Mouse (Mus musculus): ENCODE measurements around the gene Pla2g1b.
"Not testable (repeated sequence)": the region's sequence is repeated elsewhere in the genome, so short reads cannot be mapped to it uniquely, and the experiment has no call there.

The Pla2g1b gene

DNA sequence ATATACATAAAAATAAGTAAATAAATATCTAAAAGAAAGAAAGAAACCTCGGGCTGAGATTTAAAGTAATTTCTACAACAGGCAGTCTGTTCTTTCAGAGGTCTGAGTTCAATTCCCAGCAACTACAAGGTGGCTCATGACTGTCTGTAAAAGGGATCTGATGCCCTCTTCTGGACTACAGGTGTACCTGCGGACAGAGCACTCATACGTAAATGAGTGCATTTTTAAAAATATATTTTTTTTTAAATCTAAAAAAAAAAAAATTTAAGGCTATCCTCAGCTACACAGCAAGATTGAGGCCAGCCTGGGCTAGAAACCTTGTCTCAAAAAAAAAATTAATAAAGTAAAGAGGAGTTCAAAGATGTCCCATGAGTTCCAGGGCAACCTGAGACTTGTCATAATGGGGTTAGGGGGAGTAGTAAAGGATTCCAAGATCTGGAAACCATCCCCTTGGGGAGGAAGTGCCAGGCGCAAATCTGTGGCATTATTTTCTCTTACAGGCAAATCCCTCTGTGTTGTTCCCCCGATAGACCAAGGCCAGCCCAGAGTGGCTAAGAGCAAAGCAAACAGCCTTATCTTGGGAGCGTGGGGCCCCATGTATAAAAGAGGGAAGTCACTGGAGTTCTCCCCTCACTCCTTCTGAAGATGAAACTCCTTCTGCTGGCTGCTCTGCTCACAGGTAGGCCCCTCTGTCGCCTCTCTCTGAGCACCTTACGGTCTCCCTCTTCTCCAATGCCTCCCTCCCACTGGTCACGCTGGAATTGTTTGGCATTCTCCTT lies at the start of gene Pla2g1b:
Gene Pla2g1b (plus strand): TSS at position 621 of the 779 bp plus-strand sequence.
- ATAC-seq (ENCODE audit: low TSS enrichment) = no peak

- no peak for ATAC-seq (ENCODE audit: low TSS enrichment)
These were observed 37.2 kb upstream of the Pla2g1b start for GRCm38 (mm10) chr5:115428831-115429358.

DNA sequence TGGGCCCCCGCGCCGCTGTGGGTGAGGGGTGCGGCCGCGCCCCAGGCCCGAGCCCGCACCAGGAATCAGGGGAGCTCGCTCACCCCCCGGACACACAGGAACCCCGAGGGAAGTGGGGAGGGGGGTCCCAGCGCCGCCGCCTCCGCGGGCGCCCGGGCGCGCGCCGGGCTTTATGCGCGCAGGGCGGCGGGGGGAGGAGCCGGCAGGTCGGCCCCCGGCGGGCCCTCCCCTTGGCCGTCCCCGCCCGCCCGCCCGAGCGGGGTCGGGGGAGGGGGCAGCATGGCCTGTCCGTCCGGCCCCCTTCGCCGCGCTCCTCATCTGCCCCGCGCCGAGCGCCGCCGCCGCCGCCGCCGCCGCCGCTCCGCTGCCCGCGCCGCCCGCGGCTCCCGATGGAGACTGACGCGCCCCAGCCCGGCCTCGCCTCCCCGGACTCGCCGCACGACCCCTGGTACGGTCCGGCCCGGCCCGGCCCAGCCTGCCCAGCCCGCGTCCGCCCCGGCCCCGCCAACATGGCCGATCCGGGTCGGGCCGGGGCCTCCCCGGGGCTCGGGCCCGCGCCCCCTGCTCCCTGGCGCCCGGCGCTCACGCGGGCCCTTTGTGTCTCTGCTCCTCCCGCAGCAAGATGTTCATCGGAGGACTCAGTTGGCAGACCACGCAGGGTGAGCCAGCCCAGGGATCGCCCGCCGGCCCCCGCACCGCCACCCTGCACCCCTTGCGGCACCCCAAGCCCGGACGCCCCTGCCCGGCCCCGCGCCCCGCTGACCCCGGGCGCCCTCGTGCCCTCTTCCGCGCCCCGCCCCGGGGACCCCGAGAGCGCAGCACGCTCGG lies 36.5 kb upstream of the Pla2g1b start, which contains the start of gene Msi1:
Gene Msi1 (plus strand): TSS at position 241 of the 828 bp plus-strand sequence.
- ATAC-seq (ENCODE audit: low TSS enrichment) = peak; percentile 18; the same call in 1 of the 2 replicates

- ATAC-seq (ENCODE audit: low TSS enrichment) = no peak
These were observed 35.7 kb upstream of the Pla2g1b start for GRCm38 (mm10) chr5:115430187-115430960.

DNA sequence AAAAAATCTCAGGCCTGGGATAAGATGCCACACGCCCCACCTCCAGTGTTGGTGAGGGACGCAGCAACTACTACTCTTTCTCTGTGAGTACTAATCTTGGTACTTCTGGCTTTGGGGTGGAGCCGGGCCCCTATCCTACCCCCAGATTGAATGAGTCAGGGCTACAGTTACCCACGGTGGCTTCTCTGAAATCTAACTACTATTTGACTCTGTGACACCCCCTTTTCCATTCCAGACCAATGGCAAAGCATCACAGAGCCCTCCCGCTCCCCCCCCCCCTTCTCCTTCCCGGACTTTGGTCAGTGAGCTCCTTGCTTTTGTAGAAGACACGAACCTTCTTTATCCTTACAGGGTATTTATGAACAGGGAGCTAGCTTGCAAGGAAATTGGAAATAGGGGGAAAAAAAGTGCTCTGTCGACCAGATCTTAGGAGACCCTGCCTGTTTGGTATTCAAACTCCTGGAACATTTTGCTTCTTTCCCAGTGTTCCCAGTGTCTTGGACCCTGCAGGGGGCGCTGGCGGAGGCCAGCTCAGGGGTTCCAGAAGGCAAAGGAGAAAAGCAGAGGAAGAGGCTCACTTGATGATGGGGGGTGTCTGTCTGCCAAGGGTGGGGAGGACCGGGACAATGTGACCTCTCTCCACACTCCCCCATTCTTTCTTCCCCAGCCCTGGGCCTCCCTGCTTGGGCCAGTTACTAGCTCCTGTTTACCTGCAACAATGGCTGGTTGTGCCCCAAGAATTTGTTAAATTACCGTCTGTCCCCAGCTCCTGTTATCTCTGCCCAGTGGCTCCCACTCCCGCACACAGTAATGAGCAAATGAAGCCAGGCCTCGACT lies 34.8 kb upstream of the Pla2g1b start:
- ATAC-seq (ENCODE audit: low TSS enrichment) = no peak

- no peak for ATAC-seq (ENCODE audit: low TSS enrichment)
These were observed 34.2 kb upstream of the Pla2g1b start for GRCm38 (mm10) chr5:115431898-115432259.

- no peak for ATAC-seq (ENCODE audit: low TSS enrichment)
These were observed 33.7 kb upstream of the Pla2g1b start for GRCm38 (mm10) chr5:115432395-115432794.

DNA sequence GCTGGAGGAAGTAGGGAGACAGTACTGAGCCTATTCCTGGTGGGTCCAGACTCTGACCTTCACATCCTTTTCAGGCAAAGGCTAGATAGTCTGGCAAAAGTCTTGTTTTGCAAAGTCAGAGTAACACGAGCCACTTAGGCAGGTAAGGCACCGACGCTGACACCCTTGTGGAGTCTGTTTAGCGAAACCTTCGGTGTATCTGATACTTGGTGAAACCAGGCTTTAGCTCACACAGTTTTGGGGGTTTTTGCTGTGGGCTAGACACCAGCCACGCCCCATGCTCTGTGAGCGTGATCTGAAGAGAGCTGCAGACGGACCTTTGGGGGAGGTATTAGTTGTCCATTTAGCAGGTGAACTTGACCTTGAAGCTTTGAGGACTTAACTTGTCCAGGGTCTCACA lies 32.9 kb upstream of the Pla2g1b start:
- no peak for ATAC-seq (ENCODE audit: low TSS enrichment)

DNA sequence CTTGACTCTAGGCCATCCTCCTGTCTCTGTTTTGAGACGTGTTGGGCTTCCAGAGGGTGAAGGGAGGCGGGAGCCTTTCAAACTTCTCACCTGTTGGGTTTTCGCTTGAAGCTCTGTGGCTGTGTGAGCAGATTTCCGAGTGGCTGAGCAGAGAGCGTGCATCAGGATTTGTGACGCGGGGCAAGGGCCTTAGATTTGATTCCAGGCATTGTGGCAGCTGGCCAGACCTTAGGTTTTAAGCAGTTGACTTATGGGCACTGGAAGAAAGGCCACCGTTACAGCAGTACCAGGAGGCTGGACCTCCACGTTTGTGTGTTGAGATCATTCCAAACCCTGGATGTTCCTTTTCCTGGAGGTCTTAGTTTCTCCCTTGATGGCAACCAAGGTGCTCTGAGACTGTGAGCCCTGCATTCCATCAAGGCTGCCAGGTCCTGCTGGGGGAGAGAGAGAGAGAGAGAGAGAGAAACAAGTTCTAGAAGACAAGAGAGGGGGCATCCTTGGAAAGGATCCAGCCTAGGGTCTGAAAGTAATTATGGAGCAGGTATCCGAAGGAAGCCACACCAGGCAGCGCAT lies 31.7 kb upstream of the Pla2g1b start:
- ATAC-seq (ENCODE audit: low TSS enrichment) = no peak

- ATAC-seq (ENCODE audit: low TSS enrichment) = no peak
These were observed 31.0 kb upstream of the Pla2g1b start for GRCm38 (mm10) chr5:115434853-115435754.

- no peak for ATAC-seq (ENCODE audit: low TSS enrichment)
These were observed 30.2 kb upstream of the Pla2g1b start for GRCm38 (mm10) chr5:115435755-115436379.

DNA sequence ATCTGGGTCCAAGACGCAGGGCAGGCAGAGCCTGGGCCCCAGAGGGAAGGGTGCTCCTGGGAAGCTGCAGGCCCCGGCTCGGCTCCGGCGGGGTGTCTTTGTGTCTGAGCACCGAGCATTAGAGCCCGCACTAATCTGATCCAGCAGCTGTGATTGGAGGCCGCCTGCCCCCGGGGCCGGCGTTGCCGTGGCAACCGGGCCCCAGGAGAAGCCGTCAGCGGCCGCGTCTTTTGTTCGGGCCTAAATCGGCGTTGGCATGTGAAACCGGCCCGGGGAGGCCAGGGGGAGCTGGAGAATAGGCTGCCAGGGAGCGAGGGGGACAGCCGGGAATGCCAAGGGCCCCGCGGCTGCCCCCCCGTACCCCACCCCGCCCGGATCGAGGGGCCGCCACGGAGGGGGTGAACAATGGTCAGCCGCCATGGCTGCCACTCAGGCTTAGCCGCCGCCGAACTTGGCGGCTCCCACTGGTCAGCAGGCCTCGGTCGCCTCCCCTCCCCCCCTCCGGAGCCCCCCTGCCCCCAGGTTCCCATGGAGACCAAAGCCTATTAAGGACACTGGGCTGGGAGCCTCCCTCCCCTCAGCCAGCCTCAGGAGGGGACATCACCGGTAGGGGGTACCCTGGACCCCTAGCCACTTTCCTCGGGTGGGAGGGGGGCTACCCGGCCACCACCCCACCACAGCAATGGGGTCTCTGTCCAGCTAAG lies 29.5 kb upstream of the Pla2g1b start:
- peak; percentile 92 for ATAC-seq (ENCODE audit: low TSS enrichment)

DNA sequence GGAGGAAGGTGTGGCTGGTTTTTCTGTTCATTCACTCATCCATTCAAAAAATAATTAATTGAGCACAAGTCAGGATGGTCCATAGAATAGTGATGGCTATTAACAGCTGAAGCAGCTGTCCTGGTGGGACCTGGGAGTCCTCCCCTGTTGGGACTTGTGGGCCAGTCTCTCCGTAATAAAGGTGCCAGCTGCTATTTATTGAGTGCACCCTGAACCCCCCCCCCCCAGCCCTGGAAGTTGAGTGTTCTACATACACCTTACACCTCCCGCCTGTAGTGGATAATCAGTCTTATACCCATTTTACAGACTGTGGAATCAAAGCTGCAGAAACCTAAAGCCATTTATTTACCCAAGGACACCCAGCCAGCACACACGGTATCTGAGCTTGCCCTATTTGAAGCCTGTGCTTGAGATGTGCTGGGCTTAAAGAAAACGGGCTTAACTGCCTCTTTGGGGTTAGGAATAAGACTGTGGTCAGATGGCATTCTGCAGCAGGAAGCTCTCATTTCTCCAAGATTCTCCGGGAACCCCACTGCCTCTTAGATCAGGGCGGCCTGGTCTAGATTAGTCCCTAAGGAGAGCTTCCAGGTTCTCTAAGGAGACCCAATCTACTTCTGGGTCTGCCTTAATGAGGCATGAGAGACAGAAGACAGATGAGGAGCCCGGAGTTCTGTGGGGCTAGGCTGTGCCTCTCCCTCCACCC lies 28.7 kb upstream of the Pla2g1b start:
- no peak for ATAC-seq (ENCODE audit: low TSS enrichment)

- no peak for ATAC-seq (ENCODE audit: low TSS enrichment)
These were observed 28.1 kb upstream of the Pla2g1b start for GRCm38 (mm10) chr5:115437945-115438315.

DNA sequence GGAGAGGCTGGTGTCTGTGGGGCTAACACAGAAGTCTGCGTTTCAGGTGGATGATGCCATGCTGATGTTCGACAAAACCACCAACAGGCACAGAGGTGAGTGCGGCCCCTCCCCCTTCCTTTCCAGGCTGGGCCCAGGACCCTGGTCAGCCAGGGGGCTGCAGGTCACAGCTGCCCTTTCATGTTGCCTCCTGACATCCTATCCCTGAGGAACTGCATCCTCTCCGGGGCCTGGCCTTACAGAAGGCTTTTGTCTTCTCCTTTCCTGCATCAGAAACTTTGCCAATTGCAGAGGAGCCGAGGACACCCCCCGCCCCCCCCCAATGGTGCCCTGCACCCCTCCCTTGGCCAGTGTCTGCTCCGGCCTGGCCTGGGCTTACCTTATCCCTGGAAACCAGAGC lies 27.4 kb upstream of the Pla2g1b start:
- no peak for ATAC-seq (ENCODE audit: low TSS enrichment)

DNA sequence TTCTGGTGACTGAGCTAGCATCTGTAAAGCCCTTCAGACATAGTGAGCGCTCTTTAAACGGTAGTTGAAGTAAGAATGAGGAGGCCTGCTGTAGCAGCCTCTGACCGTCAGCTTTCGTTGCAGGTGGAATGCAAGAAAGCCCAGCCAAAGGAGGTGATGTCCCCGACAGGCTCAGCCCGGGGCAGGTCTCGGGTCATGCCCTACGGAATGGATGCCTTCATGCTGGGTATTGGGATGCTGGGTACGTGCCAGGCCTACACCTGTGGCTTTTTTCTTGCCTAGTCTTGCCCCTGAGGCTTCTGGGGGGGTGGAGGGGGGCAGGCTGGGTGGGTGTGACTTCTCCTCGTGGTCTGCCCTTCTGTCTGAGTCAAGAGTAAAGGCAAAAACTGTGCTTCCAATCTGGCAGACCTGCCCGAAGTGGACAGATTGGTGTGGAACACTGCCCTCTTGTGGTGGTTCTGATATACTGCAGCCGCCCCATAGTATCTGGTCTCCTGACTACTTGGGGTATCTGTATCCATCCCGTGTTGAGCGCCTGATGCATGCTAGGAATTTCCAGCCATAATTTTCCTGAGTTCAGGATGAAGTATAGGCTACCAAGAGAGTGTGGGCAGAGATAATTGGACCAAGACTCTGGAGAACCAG lies 24.7 kb upstream of the Pla2g1b start:
- ATAC-seq (ENCODE audit: low TSS enrichment) = peak; percentile 58; the same call in 1 of the 2 replicates

DNA sequence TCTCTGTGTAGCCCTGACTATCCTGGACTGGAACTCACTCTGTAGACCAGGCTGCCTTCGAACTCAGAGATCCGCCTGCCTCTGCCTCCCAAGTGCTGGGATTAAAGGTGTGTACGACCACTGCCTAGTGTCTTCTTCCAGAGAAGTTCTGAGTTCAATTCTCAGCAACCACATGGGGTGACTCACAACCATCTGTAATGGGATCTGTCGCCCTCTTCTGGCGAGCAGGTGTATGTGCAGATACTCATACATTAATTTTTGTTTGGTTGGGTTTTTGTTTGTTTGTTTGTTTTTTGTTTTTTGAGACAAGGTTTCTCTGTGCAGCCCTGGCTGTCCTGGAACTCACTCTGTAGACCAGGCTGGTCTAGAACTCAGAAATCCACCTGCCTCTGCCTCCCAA lies 23.4 kb upstream of the Pla2g1b start:
- ATAC-seq (ENCODE audit: low TSS enrichment) = not testable (repeated sequence)

Data from frontal cortex, adult (tissue).